Mouse (Mus musculus) limb, embryonic 10.5 days (tissue): ENCODE measurements at regions not wholly inside any gene's neighbourhood (a gene's known extent, or its start where the extent isn't known, plus 50 kb on each side); places are given as distances from the start of the nearest gene placed in this dataset.

Experiments
- DNase-seq: peaks from one replicate; pipeline ENCODE4 v3.0.0-alpha.2; 2017; ENCODE audit warnings: low spot score
- H3K27ac ChIP-seq: fragments of 300-500 bp; sonication (generic); 2 replicates; pipeline ENCODE4 v1.5.1; 2016; ENCODE audit warnings: mild to moderate bottlenecking
- H3K27me3 ChIP-seq: fragments of 300-500 bp; sonication (generic); 2 replicates; pipeline ENCODE4 v1.6.1; 2016; ENCODE audit warnings: low read depth, mild to moderate bottlenecking; ENCODE audit not compliant: poor library complexity, severe bottlenecking
- H3K36me3 ChIP-seq: fragments of 300-500 bp; sonication (generic); 2 replicates; pipeline ENCODE4 v1.6.1; 2016; ENCODE audit warnings: mild to moderate bottlenecking, moderate library complexity
- H3K4me1 ChIP-seq: fragments of 300-500 bp; sonication (generic); 2 replicates; pipeline ENCODE4 v1.6.1; 2016
- H3K4me3 ChIP-seq: fragments of 300-500 bp; sonication (generic); 2 replicates; pipeline ENCODE4 v1.5.1; 2016; ENCODE audit warnings: mild to moderate bottlenecking, moderate library complexity
- H3K9me3 ChIP-seq: fragments of 300-500 bp; sonication (generic); replicated peaks from 2 replicates; pipeline ENCODE4 v1.6.1; 2016; ENCODE audit warnings: mild to moderate bottlenecking
- WGBS: fragments of 180-500 bp; shearing (Covaris S2); methylation state at CpG from one replicate; pipeline ENCODE4 v1.1.7; 2016; 5-methylcytosine and 5-hydroxymethylcytosine counted together

- WGBS = 91% methylated on average over 4 of the region's 4 CpGs
These were observed 59.1 kb upstream of the Zfp423 start for GRCm38 (mm10) chr8:88018494-88018893.

GRCm38 (mm10) chr8:88012177-88012825 lies 52.9 kb upstream of the Zfp423 start:
- H3K4me3 ChIP-seq = no peak overlapping the region
- H3K36me3 ChIP-seq = no peaks in the 10 kb centered on the region
- no peaks in the 10 kb centered on the region for H3K9me3 ChIP-seq
- H3K27me3 ChIP-seq = 0 out of 2 replicates have a peak, but pooled peaks cover 6% of the 10 kb centered on the region
- H3K4me1 ChIP-seq = peaks cover 31% of the 10 kb centered on the region
- no peak overlapping the region for H3K27ac ChIP-seq
- 70% methylated on average over 15 of the region's 15 CpGs for WGBS
- DNase-seq = no peak

More at GRCm38 (mm10) chr8:88018494-88018893, 59.1 kb upstream of the Zfp423 start:
- Histone ChIP-seq H3K27me3 (no peaks in the 10 kb centered on the region), H3K9me3 (peaks cover 3% of the 10 kb centered on the region), H3K27ac (no peak overlapping the region), H3K4me3 (no peak overlapping the region), H3K4me1 (peaks cover 31% of the 10 kb centered on the region), H3K36me3 (no peaks in the 10 kb centered on the region)
- no peak for DNase-seq

GRCm38 (mm10) chr8:88010566-88010965 lies 51.2 kb upstream of the Zfp423 start:
- H3K27ac ChIP-seq = peak overlapping the region; percentile 76
- H3K4me1 ChIP-seq = peaks cover 23% of the 10 kb centered on the region
- H3K27me3 ChIP-seq = 0 out of 2 replicates have a peak, but pooled peaks cover 6% of the 10 kb centered on the region
- no peaks in the 10 kb centered on the region for H3K9me3 ChIP-seq
- peak; percentile 71 for DNase-seq
- H3K4me3 ChIP-seq = no peak overlapping the region
- WGBS = 23% methylated on average over 3 of the region's 3 CpGs
- no peaks in the 10 kb centered on the region for H3K36me3 ChIP-seq

GRCm38 (mm10) chr8:88009878-88010277 lies 50.5 kb upstream of the Zfp423 start:
- peak overlapping the region; percentile 76 for H3K27ac ChIP-seq
- no peaks in the 10 kb centered on the region for H3K9me3 ChIP-seq
- no peak for DNase-seq
- 62% methylated on average over 3 of the region's 3 CpGs for WGBS
- H3K27me3 ChIP-seq = 0 out of 2 replicates have a peak, but pooled peaks cover 6% of the 10 kb centered on the region
- no peak overlapping the region for H3K4me3 ChIP-seq
- H3K4me1 ChIP-seq = peaks cover 23% of the 10 kb centered on the region
- H3K36me3 ChIP-seq = no peaks in the 10 kb centered on the region
